Mouse (Mus musculus) lung, postnatal 0 days (tissue): ENCODE measurements at regions not wholly inside any gene's neighbourhood (a gene's known extent, or its start where the extent isn't known, plus 50 kb on each side); places are given as distances from the start of the nearest gene placed in this dataset.

Source experiments
- ATAC-seq: fragments of 200-750 bp; cut with Nextera tagmentation; 2 replicates; pipeline ENCODE4 v1.8.0; 2017; ENCODE audit warnings: moderate library complexity
- DNase-seq: peaks from one replicate; pipeline ENCODE4 v3.0.0-alpha.2; 2016; ENCODE audit warnings: low spot score
- H3K27ac ChIP-seq: fragments of 300-500 bp; sonication (generic); 2 replicates; pipeline ENCODE4 v1.5.1; 2014; ENCODE audit warnings: antibody characterized with exemption, mild to moderate bottlenecking, low read length, mixed read lengths
- H3K27me3 ChIP-seq: fragments of 300-500 bp; sonication (generic); replicated peaks from 2 replicates; pipeline ENCODE4 v1.6.1; 2014; ENCODE audit warnings: low read length, mixed read lengths; ENCODE audit not compliant: insufficient read depth
- H3K36me3 ChIP-seq: fragments of 300-500 bp; sonication (generic); 2 replicates; pipeline ENCODE4 v1.6.1; 2014; ENCODE audit warnings: low read length, mixed read lengths; ENCODE audit not compliant: insufficient read depth
- H3K4me1 ChIP-seq: fragments of 300-500 bp; sonication (generic); 2 replicates; pipeline ENCODE4 v1.6.1; 2014; ENCODE audit warnings: antibody characterized with exemption, low read depth, low read length, mixed read lengths; ENCODE audit not compliant: insufficient read depth
- H3K4me2 ChIP-seq: fragments of 300-500 bp; sonication (generic); replicated peaks from 2 replicates; pipeline ENCODE4 v1.6.1; 2014; ENCODE audit warnings: low read depth, mild to moderate bottlenecking, low read length, moderate library complexity, mixed read lengths
- H3K4me3 ChIP-seq: fragments of 300-500 bp; sonication (generic); 2 replicates; pipeline ENCODE4 v1.5.1; 2014; ENCODE audit warnings: low read depth, low read length
- H3K9ac ChIP-seq: fragments of 300-500 bp; sonication (generic); replicated peaks from 2 replicates; pipeline ENCODE4 v1.6.1; 2014; ENCODE audit warnings: low read depth, mild to moderate bottlenecking
- H3K9me3 ChIP-seq: fragments of 300-500 bp; sonication (generic); 2 replicates; pipeline ENCODE4 v1.6.1; 2016; ENCODE audit warnings: low read length, mixed read lengths
- CTCF ChIP-seq: IDR thresholded peaks from 2 replicates; pipeline ENCODE4 v1.5.1; 2016; ENCODE audit warnings: antibody characterized with exemption, mild to moderate bottlenecking
- EP300 ChIP-seq: IDR thresholded peaks from 2 replicates; pipeline ENCODE4 v1.6.1; 2016; ENCODE audit warnings: antibody characterized with exemption, mild to moderate bottlenecking, control low read depth
- WGBS: fragments of 180-500 bp; shearing (Covaris S2); extraction: QIAGEN DNeasy Blood & Tissue Kit; methylation state at CpG from one replicate; pipeline ENCODE4 v1.1.7; 2014; 5-methylcytosine and 5-hydroxymethylcytosine counted together

- 19% methylated on average over 8 of the region's 8 CpGs for WGBS
- Histone ChIP-seq H3K4me2 (no peak overlapping the region), H3K36me3 (no peaks in the 10 kb centered on the region), H3K27ac (no peak overlapping the region), H3K9ac (no peak overlapping the region), H3K9me3 (no peaks in the 10 kb centered on the region), H3K4me3 (no peak overlapping the region), H3K4me1 (no peaks in the 10 kb centered on the region), H3K27me3 (no peaks in the 10 kb centered on the region)
- TF ChIP-seq EP300, result no peak
- no peak for TF ChIP-seq CTCF
- DNase-seq (no peak), ATAC-seq (no peak)
Measured at GRCm38 (mm10) chr2:63819440-63819839, 278.4 kb downstream of the Fign start.
